Mouse (Mus musculus) stomach, embryonic 16.5 days (tissue): ENCODE results near the gene Cox5b. TPM values are rescaled to one million over a fixed set of nuclear protein-coding genes. Genes with fewer than 3 reads are reported as not detected.

Source experiments
- ATAC-seq: fragments of 200-750 bp; cut with Nextera tagmentation; 2 replicates; pipeline ENCODE4 v1.8.0; 2017; ENCODE audit warnings: moderate number of reproducible peaks, moderate TSS enrichment; ENCODE audit not compliant: insufficient read depth, low FRiP score
- H3K27ac ChIP-seq: fragments of 300-500 bp; sonication (generic); 2 replicates; pipeline ENCODE4 v1.5.1; 2014; ENCODE audit warnings: low read length
- H3K27me3 ChIP-seq: fragments of 300-500 bp; sonication (generic); 2 replicates; pipeline ENCODE4 v1.6.1; 2014; ENCODE audit warnings: low read length, control low read depth, mixed read lengths; ENCODE audit not compliant: control insufficient read depth, insufficient read depth
- H3K36me3 ChIP-seq: fragments of 300-500 bp; sonication (generic); 2 replicates; pipeline ENCODE4 v1.6.1; 2014; ENCODE audit warnings: low read length; ENCODE audit not compliant: control insufficient read depth, insufficient read depth
- H3K4me1 ChIP-seq: fragments of 300-500 bp; sonication (generic); 2 replicates; pipeline ENCODE4 v1.6.1; 2014; ENCODE audit warnings: low read length, control low read depth, mixed read lengths; ENCODE audit not compliant: control insufficient read depth, insufficient read depth
- H3K4me2 ChIP-seq: fragments of 300-500 bp; sonication (generic); 2 replicates; pipeline ENCODE4 v1.6.1; 2014; ENCODE audit warnings: low read depth, low read length, mixed read lengths
- H3K4me3 ChIP-seq: fragments of 300-500 bp; sonication (generic); replicated peaks from 2 replicates; pipeline ENCODE4 v1.5.1; 2014; ENCODE audit warnings: mild to moderate bottlenecking, low read length
- H3K9ac ChIP-seq: fragments of 300-500 bp; sonication (generic); 2 replicates; pipeline ENCODE4 v1.6.1; 2014; ENCODE audit warnings: low read length
- H3K9me3 ChIP-seq: fragments of 300-500 bp; sonication (generic); replicated peaks from 2 replicates; pipeline ENCODE4 v1.6.1; 2016; ENCODE audit warnings: low read length, control low read depth; ENCODE audit not compliant: control insufficient read depth
- WGBS: fragments of 180-500 bp; shearing (Covaris S2); extraction: QIAGEN DNeasy Blood & Tissue Kit; methylation state at CpG from one replicate; pipeline ENCODE4 v1.1.7; 2014; 5-methylcytosine and 5-hydroxymethylcytosine counted together
- microRNA-seq: library from miRNA; unstranded; fragments of <30 nt; microRNA quantifications from one replicate; pipeline ENCODE4, GENCODE M21; 2016
- polyA plus RNA-seq: library from polyadenylated mRNA; unstranded; fragments of >200 nt; fragmentation: Nextera tagmentation; extraction: Ambion mirVana; gene quantifications from 2 replicates; pipeline ENCODE4 v1.2.1, GENCODE M21; 2015

Cox5b gene
- polyA plus RNA-seq, 1 experiment from 2014 or later = 640 TPM

- H3K9ac ChIP-seq = no peak overlapping the region
- WGBS = 70% methylated on average over 5 of the region's 5 CpGs
- no peaks in the 10 kb centered on the region for H3K4me1 ChIP-seq
- no peaks in the 10 kb centered on the region for H3K9me3 ChIP-seq
- H3K4me2 ChIP-seq = no peak overlapping the region
- no peak overlapping the region for H3K4me3 ChIP-seq
- H3K27ac ChIP-seq = no peak overlapping the region
- H3K36me3 ChIP-seq = no peaks in the 10 kb centered on the region
- no peak for ATAC-seq
- H3K27me3 ChIP-seq = no peaks in the 10 kb centered on the region
These were observed 48.0 kb downstream of the Cox5b start for GRCm38 (mm10) chr1:36739231-36739630.

GRCm38 (mm10) chr1:36743046-36743445, 51.8 kb downstream of the Cox5b start:
- Histone ChIP-seq H3K4me1 (no peaks in the 10 kb centered on the region), H3K36me3 (no peaks in the 10 kb centered on the region), H3K4me2 (no peak overlapping the region), H3K27me3 (no peaks in the 10 kb centered on the region), H3K9me3 (no peaks in the 10 kb centered on the region), H3K9ac (no peak overlapping the region), H3K4me3 (no peak overlapping the region), H3K27ac (no peak overlapping the region)
- 71% methylated on average over 9 of the region's 9 CpGs for WGBS
- ATAC-seq = no peak

Small RNA genes within 50 kb of the gene (microRNA-seq; reads per million reads assigned to microRNA genes)
- gene Gm24133 = not detected

Other genes starting within 250 kb of the Cox5b start
- 37.8 and 39.2 TPM in 2 replicates for gene Lman2l, start 246.2 kb upstream of the Cox5b start, polyA plus RNA-seq
- gene Cnnm4, start 219.8 kb upstream of the Cox5b start, polyA plus RNA-seq = 16.7 and 18.5 TPM in 2 replicates
- gene Cnnm3, start 179.6 kb upstream of the Cox5b start, polyA plus RNA-seq = 2.5 and 3.0 TPM in 2 replicates
- 18.0 and 21.7 TPM in 2 replicates for gene Ankrd23, start 154.6 kb upstream of the Cox5b start, polyA plus RNA-seq
- gene Gm42417, start 152.0 kb upstream of the Cox5b start, polyA plus RNA-seq = 1.9 TPM in 1 of 2 replicates, not detected in the other
- 26.7 and 30.5 TPM in 2 replicates for gene Ankrd39, start 144.0 kb upstream of the Cox5b start, polyA plus RNA-seq
- gene Sema4c, start 133.1 kb upstream of the Cox5b start, polyA plus RNA-seq = 10.0 and 10.6 TPM in 2 replicates
- gene Fam178b, start 8.3 kb upstream of the Cox5b start, polyA plus RNA-seq = 0.50 and 0.94 TPM in 2 replicates
- gene 4933424G06Rik, start 18.7 kb downstream of the Cox5b start, polyA plus RNA-seq = 0.13 TPM in 1 of 2 replicates, not detected in the other
- gene Actr1b, start 23.0 kb downstream of the Cox5b start, polyA plus RNA-seq = 95.3 and 103 TPM in 2 replicates
- gene Zap70, start 70.3 kb downstream of the Cox5b start, polyA plus RNA-seq = 0.49 and 0.56 TPM in 2 replicates